ENCODE assay signal across 8 mouse cellular contexts in genomic region chr3:83080567-83081055, GRCm38 (mm10). TPM values are rescaled to one million over a fixed set of nuclear protein-coding genes. Genes with fewer than 3 reads are reported as not detected.
DNase-seq lines count a peak whose midpoint lies in the region.

No protein-coding gene starts in this region.

- 5% methylated on average over 11 of the region's 11 CpGs for WGBS in limb, embryonic 10.5 days
- WGBS in midbrain, embryonic 10.5 days, result 11% methylated on average over 11 of the region's 11 CpGs

- peak overlapping the region; percentile 36 for H3K4me3 ChIP-seq in limb, embryonic 10.5 days
- H3K4me3 ChIP-seq in midbrain, embryonic 10.5 days, result peak overlapping the region; percentile 44

- no peaks in the 10 kb centered on the region for H3K36me3 ChIP-seq in limb, embryonic 10.5 days
- H3K36me3 ChIP-seq in midbrain, embryonic 10.5 days, result no peaks in the 10 kb centered on the region

- DNase-seq in 416B (ENCODE audit: low read depth) (peak; percentile 89), adipocyte (ENCODE audit: low spot score) (peak; percentile 69)
- peak; percentile 72 for DNase-seq in embryo, embryonic 11 days
- peak; percentile 38 to 79 for DNase-seq in heart, adult 18-20 months
- peak; percentile 31 for DNase-seq in kidney, adult 11 months
- peak; percentile 74 for DNase-seq in limb, embryonic 10.5 days (ENCODE audit: low spot score)
- DNase-seq in midbrain, embryonic 10.5 days (ENCODE audit: low spot score), result peak; percentile 65
- DNase-seq in right cerebral cortex, postnatal 4 days, result peak; percentile 64

- no peaks in the 10 kb centered on the region for H3K9me3 ChIP-seq in limb, embryonic 10.5 days (replicated peaks)
- no peaks in the 10 kb centered on the region for H3K9me3 ChIP-seq in midbrain, embryonic 10.5 days (replicated peaks)

- H3K27me3 ChIP-seq in limb, embryonic 10.5 days (ENCODE audit: low read depth, poor library complexity, severe bottlenecking), result no peaks in the 10 kb centered on the region
- no peaks in the 10 kb centered on the region for H3K27me3 ChIP-seq in midbrain, embryonic 10.5 days (ENCODE audit: low read depth, poor library complexity, severe bottlenecking)

- no peak overlapping the region for H3K27ac ChIP-seq in limb, embryonic 10.5 days
- peak overlapping the region; percentile 61 for H3K27ac ChIP-seq in midbrain, embryonic 10.5 days (replicated peaks)

- H3K4me1 ChIP-seq in limb, embryonic 10.5 days, result peaks cover 3% of the 10 kb centered on the region
- H3K4me1 ChIP-seq in midbrain, embryonic 10.5 days, result peaks cover 19% of the 10 kb centered on the region

RNA-seq across cellular contexts. Expression of gene Plrg1, which starts 25.3 kb away (rescaled TPM):
- 10 to 100 TPM; 26.8 to 29.4 TPM for total RNA-seq in heart, adult 18-20 months (2021)
- 135 and 140 TPM in 2 replicates for polyA plus RNA-seq in limb, embryonic 10.5 days (2016; fragmentation: Nextera tagmentation; extraction: Ambion mirVana)
- 144 and 150 TPM in 2 replicates for polyA plus RNA-seq in midbrain, embryonic 10.5 days (2016; fragmentation: Nextera tagmentation; extraction: Ambion mirVana)

RNA-seq across cellular contexts. Expression of gene Fgb, which starts 30.9 kb away (rescaled TPM):
- not detected for total RNA-seq in heart, adult 18-20 months (2021)
- polyA plus RNA-seq in limb, embryonic 10.5 days (2016; fragmentation: Nextera tagmentation; extraction: Ambion mirVana), result 0.06 TPM in 1 of 2 replicates, not detected in the other
- not detected in 2 replicates for polyA plus RNA-seq in midbrain, embryonic 10.5 days (2016; fragmentation: Nextera tagmentation; extraction: Ambion mirVana)

RNA-seq across cellular contexts. Expression of gene Dchs2, which starts 47.1 kb away (rescaled TPM):
- total RNA-seq in heart, adult 18-20 months (2021), result under 1 TPM; 0.62 to 0.82 TPM
- polyA plus RNA-seq in limb, embryonic 10.5 days (2016; fragmentation: Nextera tagmentation; extraction: Ambion mirVana), result 0.08 and 0.14 TPM in 2 replicates
- 0.15 and 0.17 TPM in 2 replicates for polyA plus RNA-seq in midbrain, embryonic 10.5 days (2016; fragmentation: Nextera tagmentation; extraction: Ambion mirVana)

RNA-seq across cellular contexts. Expression of gene Fga, which starts 54.7 kb away (rescaled TPM):
- not detected for total RNA-seq in heart, adult 18-20 months (2021)
- polyA plus RNA-seq in limb, embryonic 10.5 days (2016; fragmentation: Nextera tagmentation; extraction: Ambion mirVana), result not detected in 2 replicates
- not detected in 2 replicates for polyA plus RNA-seq in midbrain, embryonic 10.5 days (2016; fragmentation: Nextera tagmentation; extraction: Ambion mirVana)

Comparison
In these comparisons a context has a peak if more than half of its experiments do, and no peak if none do; other contexts are left out.
1. DNase-seq: peak in every context shown above with its lines; median percentile 89 in 416B; 74 in limb, embryonic 10.5 days; 72 in embryo, embryonic 11 days; 69 in adipocyte; 65 in midbrain, embryonic 10.5 days; 64 in right cerebral cortex, postnatal 4 days; 58 in heart, adult 18-20 months; 31 in kidney, adult 11 months.